In the genomic region with DNA sequence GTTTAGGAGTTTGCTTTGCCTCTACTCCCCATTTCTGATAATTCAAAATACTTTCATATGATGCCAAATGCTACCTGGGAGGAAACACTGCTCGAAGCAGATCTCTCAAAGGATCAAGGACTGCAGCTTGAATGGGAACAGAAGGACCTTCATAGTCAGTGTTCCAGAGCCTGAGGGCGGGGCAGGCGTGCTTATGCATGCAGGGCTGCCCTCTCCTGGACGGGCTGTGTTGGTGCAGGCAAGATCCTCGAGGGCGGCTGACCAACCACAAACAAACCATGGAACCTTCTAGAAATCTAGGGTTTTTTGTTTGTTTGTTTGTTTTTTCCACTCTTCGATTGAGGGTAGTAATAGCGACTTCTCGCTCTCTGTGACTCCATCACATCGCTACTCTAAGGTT, we compare ENCODE assay signal across 8 mouse cellular contexts. TPM values are rescaled to one million over a fixed set of nuclear protein-coding genes. Genes with fewer than 3 reads are reported as not detected.
DNase-seq lines count a peak whose midpoint lies in the region; ATAC-seq and TF ChIP-seq lines count a peak whose summit lies in the region.
"Had no signal": no experiment of that assay in that cellular context is flagged by ENCODE, and none has a peak within 500 bp of the region (broad histone marks: within the 10 kb centered on the region; RNA-seq: fewer than 3 reads in every experiment).

No protein-coding gene starts in this region.

- in situ Hi-C loops in ES-E14 (cut with MboI; ENCODE audit: low sequenced_read_pairs in 2 of 2, unreplicated experiment in 2 of 2) = loop anchor here (10.0 kb wide), 1 partner anchor 195 kb away; no protein-coding TSS in a partner anchor

- H3K4me3 ChIP-seq in ES-E14 (ENCODE audit: insufficient read depth in 1 of 2, low read depth in 1 of 2, low read length in 2 of 2, poor library complexity in 1 of 2, severe bottlenecking in 1 of 2) = no peak overlapping the region
- H3K4me3 ChIP-seq in embryonic facial prominence, embryonic 14.5 days (ENCODE audit: low read depth, low read length) = no peak overlapping the region
- H3K4me3 ChIP-seq: liver, embryonic 15.5 days had no signal

- no peak overlapping the region for H3K27ac ChIP-seq in ES-E14 (ENCODE audit: insufficient read depth, low read depth, low read length, poor library complexity, severe bottlenecking)
- no peak overlapping the region for H3K27ac ChIP-seq in embryonic facial prominence, embryonic 14.5 days (replicated peaks; ENCODE audit: low read depth, low read length)
- H3K27ac ChIP-seq: liver, embryonic 15.5 days had no signal

- DNase-seq in ES-E14 (ENCODE audit: low read depth, low spot score) = peak; percentile 50
- peak; percentile 85 for DNase-seq in adrenal gland, postnatal 25 days
- peak; percentile 89 for DNase-seq in embryonic facial prominence, embryonic 14.5 days (ENCODE audit: low spot score)
- peak; percentile 83 to 88 for DNase-seq in heart, postnatal 14 days
- peak; percentile 55 for DNase-seq in layer of hippocampus, adult 9-10 months (ENCODE audit: low spot score)
- peak; percentile 73 to 82 for DNase-seq in lung, postnatal 4 days
- DNase-seq in spleen, adult 18-20 months = peak; percentile 37 to 67

- 54% methylated on average over 10 of the region's 10 CpGs for WGBS in embryonic facial prominence, embryonic 14.5 days

- no peak overlapping the region for H3K9ac ChIP-seq in ES-E14 (ENCODE audit: insufficient read depth, low read depth, low read length, poor library complexity, severe bottlenecking)
- no peak overlapping the region for H3K9ac ChIP-seq in embryonic facial prominence, embryonic 14.5 days (ENCODE audit: low read depth, low read length)
- H3K9ac ChIP-seq: liver, embryonic 15.5 days had no signal

- no peaks in the 10 kb centered on the region for H3K9me3 ChIP-seq in ES-E14 (ENCODE audit: control insufficient read depth, insufficient read depth, low read depth, low read length)
- H3K9me3 ChIP-seq in embryonic facial prominence, embryonic 14.5 days (ENCODE audit: control insufficient read depth, low read length) = 0 out of 2 replicates have a peak, but pooled peaks cover 2% of the 10 kb centered on the region
- H3K9me3 ChIP-seq: liver, embryonic 15.5 days had no signal

- H3K4me1 ChIP-seq in ES-E14 (ENCODE audit: control insufficient read depth in 2 of 2, insufficient read depth in 2 of 2, low read length in 2 of 2, poor library complexity in 1 of 2) = no peaks in the 10 kb centered on the region
- H3K4me1 ChIP-seq in embryonic facial prominence, embryonic 14.5 days (ENCODE audit: control insufficient read depth, insufficient read depth, low read length) = no peaks in the 10 kb centered on the region

- no peaks in the 10 kb centered on the region for H3K27me3 ChIP-seq in embryonic facial prominence, embryonic 14.5 days (replicated peaks; ENCODE audit: control insufficient read depth, insufficient read depth, low read length)
- H3K27me3 ChIP-seq: liver, embryonic 15.5 days had no signal

- intact Hi-C loops in heart, postnatal 14 days (cut with DNase I) = loop anchor here (1.0 kb wide), 2 partner anchors 73 to 193 kb away; no protein-coding TSS in a partner anchor

- H3K36me3 ChIP-seq in ES-E14 (ENCODE audit: control insufficient read depth, insufficient read depth, low read length, poor library complexity, severe bottlenecking) = no peaks in the 10 kb centered on the region
- H3K36me3 ChIP-seq in embryonic facial prominence, embryonic 14.5 days (ENCODE audit: control insufficient read depth, insufficient read depth, low read length) = no peaks in the 10 kb centered on the region
- H3K36me3 ChIP-seq: liver, embryonic 15.5 days had no signal

- no peak overlapping the region for H3K4me2 ChIP-seq in embryonic facial prominence, embryonic 14.5 days (ENCODE audit: low read depth, low read length)
- H3K4me2 ChIP-seq: liver, embryonic 15.5 days had no signal

- peak; percentile 48; the same call in 1 of the 2 replicates for ATAC-seq in embryonic facial prominence, embryonic 14.5 days (ENCODE audit: low read depth)

TF ChIP-seq in ES-E14, 5 proteins besides CTCF, POLR2A, EP300 and RAD21:
- TF ChIP-seq CHD2 (IDR thresholded peaks at IDR 0.05; ENCODE audit: low read depth, low read length) (no peak), ZC3H11A (IDR thresholded peaks at IDR 0.05; ENCODE audit: borderline replicate concordance, low read depth, low read length) (peak; percentile 93), MAFK (IDR thresholded peaks at IDR 0.05; ENCODE audit: insufficient read depth, low read depth, low read length) (no peak), HCFC1 (IDR thresholded peaks at IDR 0.05; ENCODE audit: borderline replicate concordance, insufficient read depth, low read length) (no peak), ZNF384 (IDR thresholded peaks at IDR 0.05; ENCODE audit: low read depth, low read length) (no peak)

RNA-seq across cellular contexts. Expression of gene Slc44a3, which starts 32.0 kb away (rescaled TPM):
- total RNA-seq in ES-E14 (2012; rRNA removed) = 1.5 and 2.3 TPM in 2 replicates
- 24.0 and 25.1 TPM in 2 replicates for total RNA-seq in adrenal gland, postnatal 25 days (2021)
- polyA plus RNA-seq in embryonic facial prominence, embryonic 14.5 days (2014; fragmentation: Nextera tagmentation; extraction: Ambion mirVana) = 4.9 and 6.4 TPM in 2 replicates
- under 1 TPM; 0.10 to 0.24 TPM for total RNA-seq in heart, postnatal 14 days (2021)
